Mouse (Mus musculus): ENCODE data around the gene Npb. TPM values are rescaled to one million over a fixed set of nuclear protein-coding genes. Genes with fewer than 3 reads are reported as not detected.
"Not testable (repeated sequence)": the region's sequence is repeated elsewhere in the genome, so short reads cannot be mapped to it uniquely, and the experiment has no call there.

Npb gene
- total and polyA plus RNA-seq, 2 experiments from 2014 or later: 0.78 to 1.8 TPM

DNA sequence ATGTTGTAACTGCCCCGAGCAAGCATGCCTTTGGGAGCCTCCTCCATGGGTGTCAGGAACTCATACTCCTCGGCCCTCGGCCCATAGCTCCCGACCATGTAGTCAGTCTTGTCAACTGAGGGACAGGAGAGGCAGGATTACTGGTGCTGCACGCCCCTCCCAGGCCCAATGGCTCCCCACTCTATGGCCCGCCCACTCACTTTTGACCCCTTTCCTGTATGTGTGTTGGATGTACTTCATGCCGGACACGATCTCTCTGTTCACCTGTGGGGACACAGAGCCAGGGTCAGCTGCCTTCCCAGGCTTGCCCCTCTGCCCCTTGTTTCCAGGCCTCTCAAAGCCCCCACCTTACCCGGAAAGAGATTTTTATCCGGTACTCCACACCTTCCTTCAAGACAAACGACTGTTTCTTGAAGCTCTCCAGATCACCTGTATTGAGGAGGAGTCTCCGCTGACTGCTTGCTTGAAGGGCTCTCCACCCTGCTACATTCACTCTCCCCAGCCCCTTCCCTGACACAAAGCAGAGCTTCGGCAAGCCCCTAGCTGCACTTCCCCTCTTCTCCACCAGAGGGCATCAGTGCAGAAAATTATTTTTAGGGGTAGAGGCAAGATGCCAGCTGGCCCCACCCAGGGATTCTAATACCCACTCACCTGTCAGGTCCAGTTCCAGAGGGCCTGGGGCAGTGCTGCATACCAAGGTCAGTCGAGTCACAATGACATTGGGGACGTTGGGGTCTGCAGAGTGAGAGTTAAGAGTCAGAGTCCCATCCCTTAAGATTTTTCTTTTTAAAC is 28.8 kb upstream of the Npb start:
- DNase-seq (ENCODE audit: low spot score) (peak; percentile 79), ATAC-seq (no peak)
- TF ChIP-seq CTCF (IDR thresholded peaks at IDR 0.05; ENCODE audit: low read depth): peak; percentile 94
- Histone ChIP-seq H3K4me1 (ENCODE audit: insufficient read depth, low read length) (peaks cover 15% of the 10 kb centered on the region), H3K27me3 (ENCODE audit: insufficient read depth, low read length) (no peaks in the 10 kb centered on the region), H3K4me2 (ENCODE audit: low read depth, low read length) (peak overlapping the region; percentile 99), H3K36me3 (ENCODE audit: insufficient read depth, low read length) (peaks cover 24% of the 10 kb centered on the region), H3K9me3 (ENCODE audit: low read length) (no peaks in the 10 kb centered on the region), H3K9ac (replicated peaks; ENCODE audit: low read length) (peak overlapping the region; percentile 28; the same call in 1 of the 2 replicates), H3K27ac (peak overlapping the region; percentile 97; the same call in 1 of the 2 replicates), H3K4me3 (ENCODE audit: low read length) (peak overlapping the region; percentile 89)
- 65% methylated on average over 15 of the region's 15 CpGs for WGBS

DNA sequence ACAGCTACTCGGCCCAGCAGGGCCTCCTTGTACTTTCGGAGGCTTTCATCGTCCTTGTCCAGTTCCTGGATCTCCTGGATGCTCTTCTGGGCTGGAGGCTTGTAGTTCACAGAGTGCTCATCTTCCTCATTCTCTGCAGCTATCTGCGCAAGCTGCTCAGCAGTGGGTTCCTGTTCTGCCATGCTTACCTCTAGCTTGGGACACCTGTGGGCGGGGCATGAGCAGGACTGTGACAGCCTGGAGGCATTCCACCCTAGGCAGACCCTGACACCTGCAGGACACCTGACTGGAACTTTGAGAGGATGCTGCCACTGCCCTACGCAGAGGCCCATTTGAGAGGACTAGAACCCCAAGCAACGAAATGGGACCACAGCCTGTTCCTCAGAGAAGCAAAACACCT is 28.1 kb upstream of the Npb start:
- DNase-seq (ENCODE audit: low spot score) (no peak), ATAC-seq (no peak)
- 54% methylated on average over 7 of the region's 7 CpGs for WGBS
- Histone ChIP-seq H3K36me3 (ENCODE audit: insufficient read depth, low read length) (peaks cover 26% of the 10 kb centered on the region), H3K4me2 (ENCODE audit: low read depth, low read length) (peak overlapping the region; percentile 99), H3K4me3 (ENCODE audit: low read length) (peak overlapping the region; percentile 89), H3K9ac (replicated peaks; ENCODE audit: low read length) (peak overlapping the region; percentile 97), H3K27me3 (ENCODE audit: insufficient read depth, low read length) (no peaks in the 10 kb centered on the region), H3K9me3 (ENCODE audit: low read length) (no peaks in the 10 kb centered on the region), H3K4me1 (ENCODE audit: insufficient read depth, low read length) (peaks cover 15% of the 10 kb centered on the region), H3K27ac (peak overlapping the region; percentile 97)
- no peak for TF ChIP-seq CTCF (IDR thresholded peaks at IDR 0.05; ENCODE audit: low read depth)

DNA sequence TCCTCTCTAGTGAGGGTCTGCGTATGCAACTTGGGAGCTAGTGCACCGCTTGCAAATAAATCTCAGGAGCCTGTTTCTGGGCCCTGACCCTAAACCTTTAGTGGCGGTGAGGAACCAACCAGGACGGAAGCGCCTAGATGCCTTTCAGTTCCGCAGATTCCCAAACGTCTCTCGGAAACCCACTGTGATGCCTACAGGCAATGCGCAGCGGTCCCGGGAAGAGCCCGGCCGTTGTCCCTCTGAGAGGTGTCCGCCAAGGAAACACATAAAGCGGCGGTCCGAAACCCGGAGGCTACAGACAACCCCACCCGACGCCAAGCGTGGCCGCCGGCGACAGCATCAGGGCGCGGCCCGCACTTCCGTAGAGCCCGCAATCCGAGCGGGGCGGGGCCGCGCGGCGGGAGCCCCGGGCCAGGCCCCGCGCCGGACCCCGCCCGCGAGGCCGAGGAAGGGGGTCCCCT is 27.4 kb upstream of the Npb start:
- Histone ChIP-seq H3K27me3 (ENCODE audit: insufficient read depth, low read length) (no peaks in the 10 kb centered on the region), H3K4me2 (ENCODE audit: low read depth, low read length) (peak overlapping the region; percentile 99), H3K9me3 (ENCODE audit: low read length) (no peaks in the 10 kb centered on the region), H3K36me3 (ENCODE audit: insufficient read depth, low read length) (peaks cover 30% of the 10 kb centered on the region), H3K4me3 (ENCODE audit: low read length) (peak overlapping the region; percentile 89), H3K4me1 (ENCODE audit: insufficient read depth, low read length) (peaks cover 15% of the 10 kb centered on the region), H3K27ac (peak overlapping the region; percentile 97), H3K9ac (replicated peaks; ENCODE audit: low read length) (peak overlapping the region; percentile 97)
- TF ChIP-seq CTCF (IDR thresholded peaks at IDR 0.05; ENCODE audit: low read depth): no peak
- ATAC-seq (peak; percentile 33; the same call in 1 of the 2 replicates), DNase-seq (ENCODE audit: low spot score) (peak; percentile 49)
- WGBS: under 1% methylated on average over 28 of the region's 44 CpGs

DNA sequence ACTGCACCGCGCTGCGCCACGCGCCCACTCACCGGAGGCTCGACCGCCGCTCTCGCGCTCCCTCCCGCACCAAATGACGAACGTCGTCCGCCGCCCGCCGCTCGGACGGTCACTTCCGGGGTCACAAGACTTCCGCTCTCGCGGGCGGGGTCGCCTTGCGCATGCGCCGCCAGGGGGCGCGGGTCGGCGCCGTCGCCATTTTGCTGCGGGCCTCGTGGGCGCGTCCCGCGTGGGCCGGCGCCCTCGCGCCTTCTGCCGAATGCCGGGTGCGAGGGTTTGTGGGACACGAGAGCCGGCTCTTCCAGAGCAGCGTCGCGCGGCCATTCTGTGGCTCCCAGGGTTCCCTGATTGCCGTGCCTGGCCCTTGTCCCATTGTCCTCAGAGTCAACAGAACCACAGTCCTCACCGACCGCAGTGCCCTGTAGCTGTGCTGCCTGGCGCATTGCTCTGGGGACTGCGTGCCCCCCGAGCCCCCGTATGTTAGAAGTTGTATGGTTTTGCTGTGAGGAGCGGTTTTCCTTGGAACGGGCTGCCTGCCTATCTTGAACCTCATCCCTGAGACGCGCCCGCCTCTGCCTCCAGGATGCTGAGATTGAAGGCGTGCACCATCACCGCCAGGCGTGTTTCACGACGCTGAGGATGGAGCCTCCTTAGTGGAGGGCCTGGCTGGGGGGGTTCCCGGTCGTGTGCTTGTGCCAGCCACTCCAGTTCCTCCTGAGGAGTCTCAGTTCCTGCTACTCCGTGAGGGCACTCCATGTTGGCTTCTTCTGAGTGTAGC is 26.6 kb upstream of the Npb start, which contains the start of gene Arhgdia:
Gene Arhgdia, minus strand, starts transcription at position 135 of the 778 bp plus-strand sequence.
- H3K27ac ChIP-seq: peak within 1 kb of the TSS; percentile 97
- peak; percentile 96 for DNase-seq (ENCODE audit: low spot score)
- peak; percentile 78 for ATAC-seq
- peaks cover 15% of the 10 kb centered on the region for H3K4me1 ChIP-seq (ENCODE audit: insufficient read depth, low read length)
- H3K36me3 ChIP-seq (ENCODE audit: insufficient read depth, low read length): peaks cover 34% of the 10 kb centered on the region
- no peak; the same call in 1 of the 2 replicates for TF ChIP-seq CTCF (IDR thresholded peaks at IDR 0.05; ENCODE audit: low read depth)
- H3K27me3 ChIP-seq (ENCODE audit: insufficient read depth, low read length): no peaks in the 10 kb centered on the region
- H3K9ac ChIP-seq (replicated peaks; ENCODE audit: low read length): peak within 1 kb of the TSS; percentile 97
- 4% methylated on average over 74 of the region's 75 CpGs for WGBS
- H3K4me3 ChIP-seq (ENCODE audit: low read length): peak within 1 kb of the TSS; percentile 89
- no peaks in the 10 kb centered on the region for H3K9me3 ChIP-seq (ENCODE audit: low read length)
- H3K4me2 ChIP-seq (ENCODE audit: low read depth, low read length): peak within 1 kb of the TSS; percentile 99

DNA sequence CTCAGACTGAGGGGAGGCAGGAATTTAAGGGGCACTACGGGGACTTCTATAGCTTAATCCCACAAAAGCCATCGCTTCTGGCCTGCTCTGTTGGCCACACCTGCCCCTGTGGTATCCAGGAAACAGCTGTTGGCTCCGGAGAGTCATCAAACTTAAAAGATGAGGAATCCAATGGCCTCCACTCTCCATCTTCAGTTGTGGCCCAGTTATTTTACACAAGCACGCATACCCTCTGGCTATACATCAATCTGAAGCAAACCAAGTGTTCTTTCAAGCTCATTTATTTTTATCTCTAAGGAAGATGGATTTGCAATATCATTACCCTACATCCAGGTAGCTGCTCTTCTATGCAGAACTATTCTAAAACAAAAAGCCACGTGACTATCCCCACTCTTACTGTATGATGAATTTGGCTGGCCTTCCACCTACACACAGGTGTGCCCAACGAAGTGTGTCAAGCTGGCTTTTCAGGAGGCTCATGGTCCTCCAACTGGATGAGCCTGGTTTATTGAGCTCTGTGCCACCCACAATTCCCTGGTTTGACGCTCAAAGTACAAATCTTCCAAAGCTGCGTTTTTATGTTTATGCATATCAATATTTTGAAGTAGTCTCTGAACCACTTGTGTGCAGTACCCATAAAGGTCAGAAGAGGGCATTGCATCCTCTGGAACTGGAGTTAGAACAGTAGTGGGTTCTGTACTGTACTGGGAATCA is 25.9 kb upstream of the Npb start:
- H3K9ac ChIP-seq (replicated peaks; ENCODE audit: low read length): peak overlapping the region; percentile 97; the same call in 1 of the 2 replicates
- H3K36me3 ChIP-seq (ENCODE audit: insufficient read depth, low read length): peaks cover 34% of the 10 kb centered on the region
- peak; percentile 57 for TF ChIP-seq CTCF (IDR thresholded peaks at IDR 0.05; ENCODE audit: low read depth)
- H3K27me3 ChIP-seq (ENCODE audit: insufficient read depth, low read length): no peaks in the 10 kb centered on the region
- peaks cover 15% of the 10 kb centered on the region for H3K4me1 ChIP-seq (ENCODE audit: insufficient read depth, low read length)
- peak overlapping the region; percentile 89 for H3K4me3 ChIP-seq (ENCODE audit: low read length)
- H3K4me2 ChIP-seq (ENCODE audit: low read depth, low read length): peak overlapping the region; percentile 99
- peak overlapping the region; percentile 97 for H3K27ac ChIP-seq
- WGBS: 69% methylated on average over 8 of the region's 8 CpGs
- H3K9me3 ChIP-seq (ENCODE audit: low read length): no peaks in the 10 kb centered on the region
- peak; percentile 41 for DNase-seq (ENCODE audit: low spot score)
- no peak for ATAC-seq

DNA sequence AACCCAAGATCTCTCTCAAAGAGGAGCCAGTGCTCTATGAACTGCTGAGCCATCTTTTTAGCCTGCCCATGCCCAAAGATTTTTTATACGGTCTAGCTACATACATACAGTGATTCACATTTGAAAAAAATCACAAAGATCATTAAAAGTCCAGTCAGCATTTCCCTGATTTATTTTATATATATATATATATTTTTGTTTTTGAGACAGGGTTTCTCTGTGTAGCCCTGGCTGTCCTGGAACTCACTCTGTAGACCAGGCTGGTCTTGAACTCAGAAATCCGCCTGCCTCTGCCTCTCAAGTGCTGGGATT is 25.3 kb upstream of the Npb start:
- H3K4me2 ChIP-seq (ENCODE audit: low read depth, low read length); H3K9ac ChIP-seq (replicated peaks; ENCODE audit: low read length); H3K9me3 ChIP-seq (ENCODE audit: low read length); H3K4me3 ChIP-seq (ENCODE audit: low read length); ATAC-seq; H3K27me3 ChIP-seq (ENCODE audit: insufficient read depth, low read length); DNase-seq (ENCODE audit: low spot score): not testable (repeated sequence)
- WGBS: 93% methylated on average over 2 of the region's 2 CpGs
- peaks cover 28% of the 10 kb centered on the region for H3K36me3 ChIP-seq (ENCODE audit: insufficient read depth, low read length)
- H3K27ac ChIP-seq: peak overlapping the region; percentile 97; the same call in 1 of the 2 replicates
- H3K4me1 ChIP-seq (ENCODE audit: insufficient read depth, low read length): peaks cover 15% of the 10 kb centered on the region

Data from hindbrain, postnatal 0 days (tissue).